Mouse (Mus musculus) midbrain, embryonic 11.5 days (tissue): ENCODE measurements at regions not wholly inside any gene's neighbourhood (a gene's known extent, or its start where the extent isn't known, plus 50 kb on each side); places are given as distances from the start of the nearest gene placed in this dataset. TPM values are rescaled to one million over a fixed set of nuclear protein-coding genes. Genes with fewer than 3 reads are reported as not detected.
"Not testable (repeated sequence)": the region's sequence is repeated elsewhere in the genome, so short reads cannot be mapped to it uniquely, and the experiment has no call there.

ENCODE experiments used
- ATAC-seq: fragments of 200-750 bp; cut with Nextera tagmentation; 2 replicates; pipeline ENCODE4 v1.8.0; 2017; ENCODE audit warnings: moderate TSS enrichment, moderate library complexity; ENCODE audit not compliant: low FRiP score
- DNase-seq: peaks from one replicate; pipeline ENCODE4 v3.0.0; 2015; ENCODE audit warnings: low spot score; ENCODE audit errors: missing footprints
- H3K27ac ChIP-seq: fragments of 300-500 bp; sonication (generic); 2 replicates; pipeline ENCODE4 v1.5.1; 2014; ENCODE audit warnings: low read depth, low read length
- H3K27me3 ChIP-seq: fragments of 300-500 bp; sonication (generic); 2 replicates; pipeline ENCODE4 v1.6.1; 2014; ENCODE audit warnings: mild to moderate bottlenecking, low read length, moderate library complexity, mixed read lengths; ENCODE audit not compliant: control insufficient read depth, insufficient read depth
- H3K36me3 ChIP-seq: fragments of 300-500 bp; sonication (generic); 2 replicates; pipeline ENCODE4 v1.6.1; 2014; ENCODE audit warnings: mild to moderate bottlenecking, low read length, moderate library complexity, mixed read lengths; ENCODE audit not compliant: control insufficient read depth, insufficient read depth
- H3K4me1 ChIP-seq: fragments of 300-500 bp; sonication (generic); 2 replicates; pipeline ENCODE4 v1.6.1; 2014; ENCODE audit warnings: low read length; ENCODE audit not compliant: control insufficient read depth, insufficient read depth
- H3K4me2 ChIP-seq: fragments of 300-500 bp; sonication (generic); 2 replicates; pipeline ENCODE4 v1.6.1; 2014; ENCODE audit warnings: mild to moderate bottlenecking, moderate library complexity
- H3K4me3 ChIP-seq: fragments of 300-500 bp; sonication (generic); 2 replicates; pipeline ENCODE4 v1.5.1; 2014; ENCODE audit warnings: low read depth, low read length
- H3K9ac ChIP-seq: fragments of 300-500 bp; sonication (generic); 2 replicates; pipeline ENCODE4 v1.6.1; 2014; ENCODE audit warnings: low read length
- H3K9me3 ChIP-seq: fragments of 300-500 bp; sonication (generic); 2 replicates; pipeline ENCODE4 v1.6.1; 2016; ENCODE audit warnings: low read length; ENCODE audit not compliant: control insufficient read depth
- WGBS: fragments of 180-500 bp; shearing (Covaris S2); extraction: QIAGEN DNeasy Blood & Tissue Kit; methylation state at CpG from one replicate; pipeline ENCODE4 v1.1.7; 2014; 5-methylcytosine and 5-hydroxymethylcytosine counted together
- microRNA-seq: library from miRNA; unstranded; fragments of <30 nt; microRNA quantifications from one replicate; pipeline ENCODE4, GENCODE M21; 2017

- Histone ChIP-seq H3K4me2 (no peak overlapping the region), H3K9me3 (no peaks in the 10 kb centered on the region), H3K27ac (no peak overlapping the region), H3K4me3 (no peak overlapping the region), H3K4me1 (no peaks in the 10 kb centered on the region), H3K36me3 (no peaks in the 10 kb centered on the region), H3K27me3 (no peaks in the 10 kb centered on the region), H3K9ac (no peak overlapping the region)
- DNase-seq: no peak
- 72% methylated on average over 5 of the region's 5 CpGs for WGBS
- ATAC-seq: no peak
Observed at GRCm38 (mm10) chr1:164997660-164998059, 62.3 kb upstream of the Xcl1 start.

- Histone ChIP-seq H3K9me3 (no peaks in the 10 kb centered on the region), H3K27ac (no peak overlapping the region), H3K27me3 (no peaks in the 10 kb centered on the region), H3K36me3 (no peaks in the 10 kb centered on the region), H3K9ac (no peak overlapping the region), H3K4me3 (no peak overlapping the region), H3K4me2 (no peak overlapping the region), H3K4me1 (no peaks in the 10 kb centered on the region)
- ATAC-seq (peak; percentile 61), DNase-seq (peak; percentile 88)
- WGBS: 11% methylated on average over 6 of the region's 6 CpGs
Observed at GRCm38 (mm10) chr1:164994247-164994660, 58.9 kb upstream of the Xcl1 start.

- H3K36me3 ChIP-seq, ATAC-seq, H3K4me1 ChIP-seq, DNase-seq, H3K4me3 ChIP-seq, H3K27ac ChIP-seq, H3K9ac ChIP-seq, H3K9me3 ChIP-seq, H3K27me3 ChIP-seq, H3K4me2 ChIP-seq: not testable (repeated sequence)
Observed at GRCm38 (mm10) chr1:164993175-164993875, 58.0 kb upstream of the Xcl1 start.

GRCm38 (mm10) chr1:164988982-164989381 is 53.7 kb upstream of the Xcl1 start:
- Histone ChIP-seq H3K9me3 (no peaks in the 10 kb centered on the region), H3K4me2 (no peak overlapping the region), H3K27ac (no peak overlapping the region), H3K4me1 (no peaks in the 10 kb centered on the region), H3K4me3 (no peak overlapping the region), H3K36me3 (no peaks in the 10 kb centered on the region), H3K27me3 (no peaks in the 10 kb centered on the region), H3K9ac (no peak overlapping the region)
- no peak for ATAC-seq
- no peak for DNase-seq
- 89% methylated on average over 1 of the region's 1 CpGs for WGBS

- DNase-seq (no peak), ATAC-seq (peak; percentile 16; the same call in 1 of the 2 replicates)
- Histone ChIP-seq H3K4me2 (no peak overlapping the region), H3K27ac (no peak overlapping the region), H3K4me3 (no peak overlapping the region), H3K4me1 (no peaks in the 10 kb centered on the region), H3K36me3 (no peaks in the 10 kb centered on the region), H3K9me3 (no peaks in the 10 kb centered on the region), H3K27me3 (no peaks in the 10 kb centered on the region), H3K9ac (no peak overlapping the region)
- 58% methylated on average over 3 of the region's 3 CpGs for WGBS
Observed at GRCm38 (mm10) chr1:164988191-164988590, 52.9 kb upstream of the Xcl1 start.

- not testable (repeated sequence) for H3K27ac ChIP-seq, H3K4me2 ChIP-seq, H3K27me3 ChIP-seq, H3K4me1 ChIP-seq, DNase-seq, H3K4me3 ChIP-seq, H3K9me3 ChIP-seq, H3K9ac ChIP-seq, H3K36me3 ChIP-seq, ATAC-seq
- WGBS: 95% methylated on average over 21 of the region's 21 CpGs
Observed at GRCm38 (mm10) chr1:164985521-164985920, 50.2 kb upstream of the Xcl1 start.

Small RNAs in the stretch of these regions (microRNA-seq; reads per million reads assigned to microRNA genes)
- not detected for gene Gm26042
